Mouse (Mus musculus): ENCODE measurements around the gene Tmem41a. TPM values are rescaled to one million over a fixed set of nuclear protein-coding genes. Genes with fewer than 3 reads are reported as not detected.

Tmem41a gene
- polyA plus RNA-seq (2012; rRNA removed), result 11.0 and 12.0 TPM in 2 replicates

DNA sequence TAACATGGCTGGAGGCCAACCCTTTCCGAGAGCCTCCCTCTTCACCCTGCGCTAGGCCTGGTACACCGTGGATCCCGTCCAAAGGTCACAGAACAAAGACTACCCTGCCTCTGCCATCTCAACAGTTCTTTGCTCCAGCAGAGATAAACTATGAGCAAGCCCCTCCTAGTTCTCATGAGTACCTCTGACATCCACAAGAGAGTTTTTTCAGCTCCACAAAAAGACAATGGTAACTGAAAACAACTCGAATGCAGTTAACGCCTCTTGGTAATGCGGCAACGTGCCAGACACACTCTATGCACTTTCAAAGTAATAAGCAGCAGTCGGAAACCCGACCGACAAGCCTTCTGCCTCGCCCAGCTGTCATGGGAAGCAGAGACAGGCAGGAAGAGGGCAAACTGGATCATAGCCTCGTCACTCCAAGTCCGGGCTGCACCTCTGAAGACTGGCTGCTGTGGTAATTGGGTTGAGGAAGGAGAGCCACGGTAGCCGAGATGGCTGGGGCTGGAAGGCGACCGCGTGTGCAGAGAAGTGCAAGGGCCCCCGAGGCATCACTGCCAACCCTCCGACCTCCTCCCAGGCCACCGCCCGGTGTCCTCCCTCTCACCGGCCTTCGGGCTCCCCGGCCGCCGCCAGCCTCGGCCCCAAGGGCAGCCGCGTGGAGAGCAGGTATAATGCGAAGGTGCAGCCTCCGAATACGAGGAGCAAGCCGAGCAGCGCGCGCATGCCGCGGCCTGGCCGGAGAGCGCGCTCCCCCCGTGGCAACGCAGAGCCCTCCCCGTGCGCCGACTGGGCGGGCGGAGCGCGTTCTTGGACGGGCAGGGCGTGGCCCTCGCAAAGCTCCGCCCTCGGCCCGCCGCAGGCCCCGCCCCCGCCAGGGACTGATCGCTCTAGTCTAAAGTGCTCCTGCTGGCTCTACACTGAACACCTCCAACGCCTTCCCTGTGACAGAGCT lies at the start of gene Tmem41a:
Tmem41a (minus strand) TSS at position 792 of the 955 bp plus-strand sequence.

DNA sequence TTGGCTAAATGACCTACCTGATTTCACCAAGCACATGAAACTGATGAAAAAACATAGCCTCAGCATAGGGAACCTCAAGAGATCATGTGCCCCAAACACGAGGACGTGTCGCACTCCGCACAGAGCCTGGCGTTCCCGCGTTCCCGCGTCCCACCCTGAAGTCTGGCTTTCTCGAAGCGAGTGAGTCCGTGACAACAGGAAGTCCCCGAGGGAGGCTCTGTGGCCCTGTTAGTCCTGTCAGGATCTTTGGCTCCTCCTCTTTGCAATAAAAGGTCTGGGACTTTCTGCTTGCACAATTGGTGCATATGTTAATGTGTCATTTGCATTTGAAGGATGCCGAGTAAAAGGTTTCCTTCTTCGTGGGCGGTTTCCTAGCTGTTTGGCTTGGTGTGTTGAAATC lies 48.0 kb upstream of the Tmem41a start, which contains the start of gene Liph:
Liph (minus strand) TSS at position 360 of the 400 bp plus-strand sequence.

Other genes with a start within 250 kb of the Tmem41a start
- 7.3 and 8.2 TPM in 2 replicates for gene Ehhadh, start 159.7 kb downstream of the Tmem41a start, polyA plus RNA-seq (2012; rRNA removed)
- gene Map3k13, start 153.2 kb downstream of the Tmem41a start, polyA plus RNA-seq (2012; rRNA removed), result 0.51 and 0.56 TPM in 2 replicates
- gene Liph, start 48.1 kb upstream of the Tmem41a start, polyA plus RNA-seq (2012; rRNA removed), result 0.43 and 0.69 TPM in 2 replicates
- gene Senp2, start 61.9 kb upstream of the Tmem41a start, polyA plus RNA-seq (2012; rRNA removed), result 19.9 and 23.2 TPM in 2 replicates
- 3.7 and 3.9 TPM in 2 replicates for gene Igf2bp2, start 215.7 kb upstream of the Tmem41a start, polyA plus RNA-seq (2012; rRNA removed)

Measured in liver, embryonic 14 days (tissue).